Mouse (Mus musculus) bone marrow macrophage, adult 2 months (primary cell): ENCODE measurements around the gene Gga3.

Experiments used
- CTCF ChIP-seq: IDR thresholded peaks from 2 replicates; pipeline ENCODE4 v1.5.1; 2012; ENCODE audit warnings: low read depth, mild to moderate bottlenecking, low read length, moderate library complexity
- POLR2A ChIP-seq: IDR thresholded peaks from 2 replicates; pipeline ENCODE4 v1.6.1; 2012; ENCODE audit warnings: mild to moderate bottlenecking, low read depth, low read length, borderline replicate concordance

DNA sequence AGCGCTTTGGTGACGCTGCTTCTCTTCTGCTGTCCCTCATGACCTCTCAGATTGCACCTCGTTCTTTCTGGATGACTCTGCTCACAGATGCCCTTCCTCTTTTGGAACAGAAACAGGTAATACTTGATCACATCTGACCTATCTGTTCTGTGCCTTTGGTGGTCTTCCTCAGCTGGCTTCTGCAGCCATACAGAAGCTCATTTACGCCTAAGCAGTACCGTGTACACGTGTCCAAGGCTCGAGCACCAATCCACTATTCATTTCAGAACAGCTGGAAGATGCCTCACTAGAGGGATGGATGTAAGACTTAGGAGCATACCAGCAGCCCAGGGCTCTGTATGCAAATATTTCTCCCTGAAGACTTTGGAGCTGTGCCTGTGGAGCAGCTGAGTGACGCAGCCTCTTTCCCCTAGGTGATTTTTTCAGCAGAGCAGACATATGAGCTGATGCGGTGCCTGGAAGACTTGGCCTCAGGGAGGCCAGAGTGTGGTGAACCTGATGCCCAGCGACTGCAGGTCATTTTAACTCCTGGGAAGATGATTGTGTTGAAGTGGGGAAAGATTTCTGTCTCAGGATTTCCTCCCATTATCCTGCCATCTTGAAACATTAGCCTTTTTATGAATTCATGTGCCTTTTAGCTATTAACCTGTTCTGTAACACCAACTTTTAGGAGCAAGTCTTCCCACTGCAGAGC is 20.8 kb downstream of the Gga3 start:
- TF ChIP-seq CTCF (no peak), POLR2A (no peak)
